Mouse (Mus musculus): ENCODE measurements around the gene Aar2. TPM values are rescaled to one million over a fixed set of nuclear protein-coding genes. Genes with fewer than 3 reads are reported as not detected.
A peak's percentile ranks its signal among the peaks of the same experiment; 100 is the strongest.

Gene Aar2
- total RNA-seq, 2 experiments from 2014 or later = 18.0 to 19.5 TPM

- no peak for DNase-seq
Observed at GRCm38 (mm10) chr2:156568647-156569046, 21.3 kb downstream of the Aar2 start.

GRCm38 (mm10) chr2:156569261-156569660, 21.9 kb downstream of the Aar2 start:
- no peak for DNase-seq

DNA sequence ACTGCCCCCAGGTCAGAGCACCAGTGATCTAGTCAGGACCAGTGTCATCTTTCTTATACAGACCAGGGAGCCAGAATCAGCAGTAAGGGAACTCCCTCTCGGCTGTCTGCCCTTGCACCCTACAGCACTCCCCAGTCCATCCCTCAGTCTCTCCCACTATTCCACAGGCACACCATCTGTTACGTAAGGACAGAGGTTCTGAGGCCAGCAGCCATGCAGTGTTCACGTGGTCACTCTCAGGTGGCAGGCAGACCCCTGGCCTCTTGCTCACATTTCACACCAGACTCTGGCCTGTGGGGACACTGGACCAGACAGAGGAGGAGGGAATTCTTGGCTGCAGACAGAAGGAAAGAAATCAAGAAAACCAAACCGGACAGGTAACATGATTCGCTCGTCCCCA, 24.1 kb downstream of the Aar2 start:
- no peak for DNase-seq

GRCm38 (mm10) chr2:156576850-156577587, 29.6 kb downstream of the Aar2 start:
- DNase-seq = no peak

- no peak for DNase-seq
Observed at GRCm38 (mm10) chr2:156580507-156580906, 33.1 kb downstream of the Aar2 start.

DNA sequence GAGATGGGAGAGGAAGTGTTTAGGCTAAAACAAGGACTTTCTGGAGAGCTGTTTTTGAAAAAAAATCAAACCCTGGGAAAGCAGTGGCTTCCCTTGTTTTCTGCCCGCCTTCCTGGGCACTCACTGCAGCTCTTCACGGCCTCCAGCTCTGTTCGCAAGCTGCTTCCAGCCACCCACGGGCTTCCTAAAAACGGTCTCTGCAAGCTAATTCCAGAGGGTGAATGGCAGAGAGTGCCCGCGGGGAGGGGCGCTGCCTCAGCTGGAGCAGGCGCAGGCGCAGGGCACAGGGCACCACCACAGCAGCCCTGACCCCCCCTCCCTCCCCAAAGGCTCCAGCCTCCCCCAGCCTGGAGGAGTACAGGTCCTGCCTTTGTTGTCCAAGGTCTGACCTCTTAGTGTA, 33.9 kb downstream of the Aar2 start:
- DNase-seq = no peak

- no peak for DNase-seq
Observed at GRCm38 (mm10) chr2:156582887-156583286, 35.5 kb downstream of the Aar2 start.

DNA sequence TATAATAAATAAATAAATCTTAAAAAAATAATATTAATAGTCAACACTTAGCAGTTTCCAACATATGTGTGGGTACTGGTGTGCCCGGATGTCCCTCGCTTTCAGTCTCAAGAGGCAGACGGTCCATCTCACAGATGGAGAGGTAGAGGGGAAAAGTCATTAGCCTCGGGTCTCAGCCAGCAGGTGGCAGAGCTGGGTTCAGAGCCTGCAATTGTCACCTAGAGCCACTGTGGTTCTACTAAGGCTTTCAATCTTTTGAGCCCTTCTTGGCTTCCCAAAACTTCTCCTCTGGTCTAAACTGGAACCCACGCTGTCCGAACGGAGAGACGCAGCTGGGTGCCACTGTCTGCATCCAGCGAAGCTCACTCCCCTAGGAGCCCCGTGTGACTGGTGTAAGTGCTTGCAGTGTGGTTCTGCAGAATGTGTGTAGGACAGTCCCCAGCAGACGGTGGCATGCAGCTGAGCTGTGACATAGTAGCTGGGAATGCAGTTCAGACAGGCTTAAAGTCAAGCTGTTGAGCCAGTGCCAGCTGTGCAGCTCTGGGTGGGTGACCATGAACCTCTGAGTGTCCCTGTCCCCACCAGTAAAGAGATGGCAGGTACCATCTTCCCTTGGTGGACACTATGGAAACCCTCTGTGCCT, 36.9 kb downstream of the Aar2 start:
- no peak for DNase-seq

DNA sequence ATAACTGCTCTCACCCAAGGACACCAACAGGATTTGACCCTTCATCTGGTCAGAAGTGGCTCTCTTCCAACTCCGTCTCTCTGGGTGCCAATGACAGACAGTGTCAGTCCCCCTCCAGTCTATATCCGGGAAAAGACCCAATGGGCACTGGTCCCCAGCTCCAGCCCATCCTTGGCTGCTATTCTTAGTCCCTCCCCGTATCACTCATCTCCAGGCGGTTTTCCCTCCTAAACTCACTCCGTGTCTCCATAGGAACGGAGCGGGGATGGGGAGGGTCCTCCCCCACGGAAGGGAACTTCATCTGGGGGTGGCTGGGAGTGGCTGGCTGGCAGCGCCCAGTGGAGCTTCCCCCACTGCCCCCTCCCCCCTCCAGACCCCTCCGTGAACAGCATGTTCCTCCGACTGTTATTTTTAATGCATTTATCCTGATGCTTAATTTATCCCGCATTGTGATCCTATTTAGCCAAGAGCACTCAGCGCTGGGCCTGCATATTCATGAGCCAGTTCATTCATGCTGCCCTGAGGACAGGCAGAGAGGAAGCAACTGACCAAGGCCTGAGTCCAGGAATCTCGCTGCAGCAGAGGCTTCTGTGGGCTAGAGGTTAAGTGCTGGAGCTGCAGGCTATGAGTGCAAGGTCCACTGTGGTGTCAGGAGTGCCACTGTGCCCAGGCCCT, 37.5 kb downstream of the Aar2 start:
- no peak for DNase-seq

DNA sequence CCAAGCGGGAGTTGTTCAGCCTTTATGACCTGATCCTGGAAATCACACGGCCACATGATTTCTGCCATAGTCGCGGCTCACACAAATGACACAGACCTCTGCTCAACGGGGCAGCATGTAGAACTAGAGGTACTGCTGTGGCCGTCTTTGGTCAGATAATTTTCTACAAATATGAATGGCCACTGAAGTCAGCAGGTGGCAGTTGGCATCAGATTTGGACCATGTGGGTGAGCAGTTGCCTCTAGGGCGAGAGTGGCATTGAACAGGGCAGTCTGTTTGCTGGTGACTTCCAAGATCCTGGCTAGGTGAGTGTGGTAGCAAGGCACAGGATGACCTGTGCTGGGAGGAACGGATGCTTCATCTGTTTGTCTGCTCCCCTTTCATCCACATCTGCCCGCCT, 42.1 kb downstream of the Aar2 start:
- DNase-seq = no peak

DNA sequence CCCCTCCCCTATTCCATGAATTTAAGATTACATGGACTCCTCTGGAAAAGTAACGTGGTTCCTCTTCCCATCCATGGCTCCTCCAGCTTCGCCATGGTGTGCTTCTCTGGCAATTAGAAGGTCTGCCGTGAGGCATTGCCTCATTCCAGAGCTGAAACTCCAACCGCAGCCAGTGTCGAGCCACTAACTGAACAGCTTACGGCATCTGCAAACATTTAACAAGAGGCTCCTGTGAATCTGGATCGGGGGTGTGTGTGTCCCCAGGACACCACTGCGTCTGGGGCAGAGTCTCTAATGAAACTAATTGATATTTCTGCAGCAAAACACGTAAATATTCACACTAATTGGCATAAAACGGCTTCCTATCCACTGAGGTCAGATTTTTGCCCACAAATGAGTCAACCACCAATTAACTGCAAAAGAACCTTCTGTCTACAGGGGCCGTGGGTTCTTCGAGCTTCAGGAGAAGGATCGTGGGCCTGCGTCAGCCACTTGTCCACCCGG, 47.7 kb downstream of the Aar2 start:
- DNase-seq = no peak

DNA sequence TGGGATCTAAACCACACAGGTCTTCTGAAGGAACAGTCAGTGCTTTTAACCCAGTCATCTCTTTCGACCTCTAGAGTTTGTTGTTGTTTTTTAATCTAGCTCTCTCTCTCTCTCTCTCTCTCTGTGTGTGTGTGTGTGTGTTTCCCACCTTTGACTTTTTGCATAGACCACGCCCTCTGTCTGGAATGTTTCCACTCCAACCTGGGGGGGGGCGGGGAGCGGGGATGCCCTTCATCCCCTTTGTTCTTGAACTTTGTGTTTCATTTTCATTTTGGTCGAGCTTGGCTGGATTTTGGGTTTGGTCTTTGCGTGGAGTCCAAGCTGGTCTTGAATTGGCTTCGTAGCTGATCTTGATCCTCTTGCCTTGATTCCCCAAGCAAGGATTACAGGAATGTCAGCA, 55.2 kb downstream of the Aar2 start:
- no peak for DNase-seq

GRCm38 (mm10) chr2:156603671-156604070, 56.3 kb downstream of the Aar2 start:
- no peak for DNase-seq

DNA sequence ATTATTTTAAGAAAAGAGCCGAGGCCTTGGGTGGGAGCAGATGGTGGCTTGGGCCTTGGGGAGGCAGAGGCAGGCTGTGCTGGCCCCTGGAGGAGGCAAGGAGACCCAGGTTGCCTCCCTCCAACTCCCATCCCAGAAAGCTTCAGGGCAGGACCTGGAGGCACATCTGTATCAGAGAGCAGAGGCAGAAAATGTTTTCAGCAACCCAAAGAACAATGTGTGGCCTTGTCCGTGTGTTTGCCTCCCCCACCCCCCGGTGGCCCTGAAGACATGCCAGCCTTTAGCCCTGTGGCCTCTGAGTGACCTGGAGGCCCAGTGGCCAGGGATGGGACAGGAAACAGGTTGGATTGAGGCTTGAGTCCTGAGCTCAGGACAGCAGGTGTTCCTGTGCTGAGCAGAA, 57.8 kb downstream of the Aar2 start:
- no peak for DNase-seq

DNA sequence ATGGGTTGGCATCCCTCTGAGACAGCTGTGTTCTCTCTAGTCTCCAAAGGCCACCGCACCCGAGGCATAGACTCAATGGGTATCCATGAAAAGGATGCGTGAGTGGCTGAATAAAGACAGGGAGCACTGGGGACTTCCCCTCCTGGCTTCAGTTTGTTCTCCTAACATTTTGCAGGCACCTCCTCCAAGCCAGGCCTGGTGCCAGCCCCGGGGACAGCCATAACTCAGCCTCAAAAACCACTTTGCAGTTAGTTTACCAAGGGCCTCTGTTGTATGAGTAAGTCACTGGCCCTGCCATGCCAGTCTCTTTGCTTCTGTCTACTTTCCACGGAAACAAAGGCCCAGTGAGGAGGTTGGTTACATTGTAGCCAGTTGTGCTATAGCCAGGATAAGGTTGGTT, 58.6 kb downstream of the Aar2 start:
- DNase-seq = no peak

DNA sequence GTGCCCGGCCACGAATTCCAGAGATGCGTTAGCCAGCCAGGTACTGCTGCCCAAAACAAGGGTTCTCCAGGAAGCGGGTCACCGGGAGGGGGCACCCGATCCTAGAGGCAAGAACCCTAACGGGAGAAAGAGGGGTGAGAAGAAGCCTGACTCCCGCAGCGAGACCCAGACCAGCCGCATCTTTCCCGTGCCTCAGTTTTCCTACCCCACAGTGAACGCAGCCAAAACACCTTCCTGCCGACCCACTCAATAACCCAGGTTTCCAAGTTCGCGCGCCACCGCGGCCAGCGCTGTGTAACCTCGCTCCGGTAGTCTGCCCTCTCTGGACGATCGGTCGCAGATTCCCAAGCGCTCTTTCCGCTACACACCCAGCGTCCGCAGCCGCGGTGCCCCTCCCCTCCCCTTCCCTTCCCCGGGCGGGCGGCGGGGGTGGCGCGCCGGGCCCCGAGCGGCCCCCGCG, 65.7 kb downstream of the Aar2 start:
- peak; percentile 21 for DNase-seq

DNA sequence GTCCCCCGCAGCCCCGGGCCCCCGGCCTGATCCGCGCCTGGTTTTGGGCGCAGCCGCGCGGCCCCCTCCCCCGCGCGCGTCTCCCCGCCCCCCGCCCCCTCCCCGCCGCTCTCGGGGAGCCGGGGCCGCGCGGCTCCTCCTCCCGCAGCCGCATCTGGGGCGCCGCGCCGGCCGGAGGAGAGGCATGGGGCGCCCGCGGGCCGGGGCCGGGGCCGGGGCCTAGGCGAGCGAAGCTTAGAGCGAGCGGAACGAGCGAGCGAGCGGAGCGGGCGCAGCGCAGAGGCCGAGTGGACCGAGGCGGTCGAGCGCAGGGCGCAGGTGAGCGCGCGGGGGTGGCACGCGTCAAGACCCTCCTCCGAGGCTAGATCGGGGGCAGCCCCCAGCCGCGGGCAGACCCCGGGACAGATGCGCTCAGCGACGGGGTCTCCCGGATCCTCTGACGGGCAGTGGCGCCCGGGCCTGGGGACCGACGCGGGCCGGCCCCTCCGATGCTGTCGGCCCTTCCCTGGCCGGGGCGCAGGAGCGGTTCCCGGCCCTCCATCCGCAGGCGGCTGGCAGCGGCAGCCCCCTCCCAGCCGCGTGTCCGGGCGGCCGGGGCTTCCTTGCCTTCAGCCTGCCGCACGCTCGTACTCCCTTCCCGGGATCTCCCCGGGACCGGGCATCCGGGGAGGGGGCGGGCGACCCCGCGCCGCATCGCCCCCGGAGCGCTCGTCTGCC, 66.3 kb downstream of the Aar2 start, which contains the start of gene Dlgap4:
TSS of gene Dlgap4 (plus strand) at position 165 of the 717 bp plus-strand sequence.
- no peak for DNase-seq

DNA sequence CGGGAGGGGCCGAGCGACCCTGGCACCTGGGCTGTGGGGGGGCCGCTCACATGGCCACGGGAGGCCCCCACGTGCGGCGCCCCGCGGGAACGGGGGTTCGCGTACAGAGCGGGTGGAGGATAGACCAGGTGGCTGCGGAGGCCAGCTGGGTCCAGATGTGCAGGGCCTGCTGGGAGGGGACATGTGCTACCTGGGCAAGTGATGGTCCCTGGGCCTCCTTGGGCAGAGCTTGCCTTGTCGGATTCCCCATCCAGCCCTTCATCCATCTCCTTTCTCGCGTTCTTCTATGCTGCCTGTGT, 66.8 kb downstream of the Aar2 start:
- DNase-seq = no peak

DNA sequence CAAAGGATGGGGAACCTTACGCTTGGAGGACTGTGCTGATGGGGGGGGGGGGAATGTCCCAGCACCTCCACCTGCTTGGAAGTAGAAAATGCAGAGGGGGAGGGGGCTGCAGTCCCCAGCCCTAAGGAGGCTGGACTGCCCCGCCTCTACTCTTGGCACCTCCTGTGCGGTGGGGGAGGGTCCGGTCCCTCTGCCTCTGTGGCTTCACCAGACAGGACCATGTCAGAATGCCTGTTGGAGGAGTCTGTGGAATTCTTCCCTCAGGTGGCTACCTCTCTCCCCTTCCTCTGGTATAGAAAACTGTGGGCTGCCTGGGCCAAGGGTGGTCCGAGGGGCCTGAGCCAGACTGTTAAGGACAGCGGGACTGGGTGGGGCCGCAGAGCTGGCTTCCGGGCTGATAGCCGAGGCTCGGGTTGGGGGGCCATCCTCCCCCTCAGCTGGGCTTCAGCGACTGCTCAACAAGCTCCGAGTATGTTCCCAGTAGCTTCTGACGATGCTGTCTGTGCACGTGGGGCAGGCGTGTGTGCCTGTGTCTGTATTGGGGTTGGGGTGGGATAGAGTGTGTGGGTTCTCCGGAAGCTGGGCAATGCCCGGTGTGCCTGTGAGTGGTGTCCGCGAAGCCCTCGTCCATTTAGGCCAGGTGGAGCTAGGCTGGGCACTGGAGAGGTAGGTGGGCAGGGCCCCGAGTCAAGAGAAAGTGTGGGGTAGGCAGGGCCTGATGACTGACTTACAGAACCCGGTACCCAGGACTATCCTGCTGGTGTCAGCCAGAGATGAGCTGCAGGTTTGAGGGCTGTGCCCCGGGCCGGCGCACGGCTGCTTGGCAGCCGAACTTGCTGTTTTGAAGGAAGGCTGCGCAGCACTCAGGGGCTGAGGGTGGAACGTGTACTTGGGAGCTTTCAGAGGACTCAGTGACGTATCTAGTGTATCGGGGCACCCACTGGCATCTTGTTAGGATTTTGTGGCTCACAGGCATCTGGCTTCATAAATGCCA, 67.6 kb downstream of the Aar2 start:
- no peak for DNase-seq

- no peak for DNase-seq
Observed at GRCm38 (mm10) chr2:156616513-156616912, 69.1 kb downstream of the Aar2 start.

- peak; percentile 39 for DNase-seq
Observed at GRCm38 (mm10) chr2:156617536-156617935, 70.2 kb downstream of the Aar2 start.

Data from gastrocnemius, postnatal 25 days (tissue).